Mouse (Mus musculus): ENCODE measurements around the gene Olfr1472. TPM values are rescaled to one million over a fixed set of nuclear protein-coding genes. Genes with fewer than 3 reads are reported as not detected.
"Not testable (repeated sequence)": the region's sequence is repeated elsewhere in the genome, so short reads cannot be mapped to it uniquely, and the experiment has no call there.

The Olfr1472 gene
- not detected in 2 replicates for total RNA-seq (2021)
- long read RNA-seq, experiment 1, result 0 reads
- long read RNA-seq, experiment 2, result 0 reads

GRCm38 (mm10) chr19:13455986-13456385 lies at the start of gene Olfr1472:
TSS of gene Olfr1472 (minus strand) at chr19:13456086.
- no peak for DNase-seq

GRCm38 (mm10) chr19:13500246-13500645 lies 44.4 kb upstream of the Olfr1472 start, which contains the start of gene Olfr1477:
TSS of gene Olfr1477 (plus strand) at chr19:13500546.
- no peak for DNase-seq

- DNase-seq, result no peak
These were observed 24.2 kb upstream of the Olfr1472 start, which contains the start of gene Olfr1475 for GRCm38 (mm10) chr19:13480096-13480495. TSS of gene Olfr1475 (minus strand) at chr19:13480196.

GRCm38 (mm10) chr19:13469265-13469664 lies 13.4 kb upstream of the Olfr1472 start, which contains the start of gene Olfr1474:
TSS of gene Olfr1474 (plus strand) at chr19:13469565.
- DNase-seq, result not testable (repeated sequence)

- DNase-seq, result not testable (repeated sequence)
These were observed 12.8 kb downstream of the Olfr1472 start, which contains the start of gene Olfr1471 for GRCm38 (mm10) chr19:13443109-13443508. TSS of gene Olfr1471 (plus strand) at chr19:13443409.

GRCm38 (mm10) chr19:13407549-13407948 lies 48.3 kb downstream of the Olfr1472 start, which contains the start of gene Olfr1469:
TSS of gene Olfr1469 (plus strand) at chr19:13407849.
- DNase-seq, result no peak

Other genes with a start within 250 kb of the Olfr1472 start
- gene Olfr1463, start 224.8 kb downstream of the Olfr1472 start, total RNA-seq (2021), result not detected in 2 replicates
- gene Olfr1465, start 140.5 kb downstream of the Olfr1472 start, total RNA-seq (2021), result not detected in 2 replicates
- not detected in 2 replicates for gene Olfr1466, start 117.2 kb downstream of the Olfr1472 start, total RNA-seq (2021)
- not detected in 2 replicates for gene Olfr1467, start 93.8 kb downstream of the Olfr1472 start, total RNA-seq (2021)
- not detected in 2 replicates for gene Olfr1469, start 48.2 kb downstream of the Olfr1472 start, total RNA-seq (2021)
- not detected in 2 replicates for gene Olfr1471, start 12.7 kb downstream of the Olfr1472 start, total RNA-seq (2021)
- gene Olfr1474, start 13.5 kb upstream of the Olfr1472 start, total RNA-seq (2021), result not detected in 2 replicates
- gene Olfr1475, start 24.1 kb upstream of the Olfr1472 start, total RNA-seq (2021), result not detected in 2 replicates
- not detected in 2 replicates for gene Olfr1477, start 44.5 kb upstream of the Olfr1472 start, total RNA-seq (2021)
- gene Olfr1480, start 71.8 kb upstream of the Olfr1472 start, total RNA-seq (2021), result not detected in 2 replicates
- not detected in 2 replicates for gene Olfr1484, start 127.4 kb upstream of the Olfr1472 start, total RNA-seq (2021)
- gene Olfr1487, start 161.3 kb upstream of the Olfr1472 start, total RNA-seq (2021), result not detected in 2 replicates
- not detected in 2 replicates for gene Olfr1489, start 175.5 kb upstream of the Olfr1472 start, total RNA-seq (2021)
- not detected in 2 replicates for gene Olfr1490, start 195.0 kb upstream of the Olfr1472 start, total RNA-seq (2021)
- gene Olfr1491, start 241.2 kb upstream of the Olfr1472 start, total RNA-seq (2021), result not detected in 2 replicates